In genomic region chr5:76176411-76176810, GRCm38 (mm10) we compare ENCODE assay signal across 17 mouse cellular contexts. TPM values are rescaled to one million over a fixed set of nuclear protein-coding genes. Genes with fewer than 3 reads are reported as not detected.
A peak's percentile ranks its signal among the peaks of the same experiment; 100 is the strongest.
DNase-seq lines count a peak whose midpoint lies in the region; ATAC-seq and TF ChIP-seq lines count a peak whose summit lies in the region.
"Had no signal": no experiment of that assay in that cellular context is flagged by ENCODE, and none has a peak within 500 bp of the region (broad histone marks: within the 10 kb centered on the region; RNA-seq: fewer than 3 reads in every experiment).

No protein-coding gene starts in this region.

- no peak for TF ChIP-seq POLR2A in lung, adult 2 months (IDR thresholded peaks at IDR 0.05; ENCODE audit: borderline replicate concordance, extremely low read depth, low read depth, low read length)

- peak; percentile 59 for DNase-seq in embryo, embryonic 10 days (ENCODE audit: low spot score)
- DNase-seq in embryo, embryonic 9.5 days (ENCODE audit: extremely low spot score) = no peak
- peak; percentile 52 for DNase-seq in lung, embryonic 14.5 days
- no peak for DNase-seq in lung, adult 2 months
- DNase-seq in lung, postnatal 36 days = peak; percentile 47
- DNase-seq in forebrain, postnatal 0 days = no peak
- DNase-seq in right cerebral cortex, postnatal 14 days = no peak
- DNase-seq: adrenal gland, adult 2 months; cerebellum, adult 9-10 months; layer of hippocampus, postnatal 36 days; liver, postnatal 0 days; right cerebral cortex, postnatal 4 days had no signal

- H3K36me3 ChIP-seq in lung, embryonic 14.5 days (ENCODE audit: insufficient read depth) = no peaks in the 10 kb centered on the region
- H3K36me3 ChIP-seq in heart, embryonic 12.5 days = no peaks in the 10 kb centered on the region
- H3K36me3 ChIP-seq in forebrain, postnatal 0 days (ENCODE audit: insufficient read depth) = no peaks in the 10 kb centered on the region
- H3K36me3 ChIP-seq: embryonic facial prominence, embryonic 15.5 days; midbrain, embryonic 13.5 days had no signal

- H3K4me3 ChIP-seq in lung, embryonic 14.5 days (ENCODE audit: low read depth, low read length) = no peak overlapping the region
- no peak overlapping the region for H3K4me3 ChIP-seq in lung, adult 2 months (replicated peaks; ENCODE audit: extremely low read depth, low read depth, low read length)
- H3K4me3 ChIP-seq in heart, embryonic 12.5 days = no peak overlapping the region
- H3K4me3 ChIP-seq in forebrain, postnatal 0 days (ENCODE audit: low read depth, low read length) = no peak overlapping the region
- H3K4me3 ChIP-seq: embryonic facial prominence, embryonic 15.5 days; midbrain, embryonic 13.5 days had no signal

- no peak overlapping the region for H3K9ac ChIP-seq in lung, embryonic 14.5 days
- no peak overlapping the region for H3K9ac ChIP-seq in heart, embryonic 12.5 days
- H3K9ac ChIP-seq in forebrain, postnatal 0 days = no peak overlapping the region
- H3K9ac ChIP-seq: embryonic facial prominence, embryonic 15.5 days; liver, postnatal 0 days; midbrain, embryonic 13.5 days had no signal

- 30% methylated on average over 3 of the region's 3 CpGs for WGBS in lung, embryonic 14.5 days
- WGBS in lung, adult 2 months = 29% methylated on average over 3 of the region's 3 CpGs
- 34% methylated on average over 3 of the region's 3 CpGs for WGBS in heart, embryonic 12.5 days
- WGBS in forebrain, postnatal 0 days = 65% methylated on average over 3 of the region's 3 CpGs

- no peaks in the 10 kb centered on the region for H3K4me1 ChIP-seq in lung, embryonic 14.5 days (ENCODE audit: insufficient read depth)
- peaks cover 13% of the 10 kb centered on the region for H3K4me1 ChIP-seq in lung, adult 2 months (ENCODE audit: control insufficient read depth, insufficient read depth, low read length)
- H3K4me1 ChIP-seq in heart, embryonic 12.5 days (replicated peaks) = 0 out of 2 replicates have a peak, but pooled peaks cover 7% of the 10 kb centered on the region
- H3K4me1 ChIP-seq in forebrain, postnatal 0 days (ENCODE audit: insufficient read depth) = no peaks in the 10 kb centered on the region
- H3K4me1 ChIP-seq: midbrain, embryonic 13.5 days had no signal

- H3K4me2 ChIP-seq in lung, embryonic 14.5 days = peak overlapping the region; percentile 1; the same call in 1 of the 2 replicates
- peak overlapping the region; percentile 25; the same call in 1 of the 2 replicates for H3K4me2 ChIP-seq in heart, embryonic 12.5 days
- no peak overlapping the region for H3K4me2 ChIP-seq in forebrain, postnatal 0 days (ENCODE audit: low read depth)
- H3K4me2 ChIP-seq: embryonic facial prominence, embryonic 15.5 days; midbrain, embryonic 13.5 days had no signal

- no peak; the same call in 1 of the 2 replicates for ATAC-seq in lung, embryonic 14.5 days (ENCODE audit: insufficient read depth)
- no peak for ATAC-seq in heart, embryonic 12.5 days (ENCODE audit: insufficient number of reproducible peaks, low FRiP score)
- ATAC-seq in forebrain, postnatal 0 days = no peak
- ATAC-seq: forebrain, embryonic 14.5 days; hindbrain, postnatal 0 days; liver, postnatal 0 days; midbrain, embryonic 13.5 days had no signal

- TF ChIP-seq CTCF in lung, embryonic 14.5 days (IDR thresholded peaks at IDR 0.05; ENCODE audit: low read depth) = no peak
- TF ChIP-seq CTCF in lung, adult 2 months (IDR thresholded peaks at IDR 0.05; ENCODE audit: insufficient read depth, low read length) = no peak
- no peak for TF ChIP-seq CTCF in forebrain, postnatal 0 days (IDR thresholded peaks at IDR 0.05; ENCODE audit: low read depth)

- no peaks in the 10 kb centered on the region for H3K9me3 ChIP-seq in lung, embryonic 14.5 days (ENCODE audit: low read depth, low read length)
- no peaks in the 10 kb centered on the region for H3K9me3 ChIP-seq in heart, embryonic 12.5 days (replicated peaks)
- H3K9me3 ChIP-seq in forebrain, postnatal 0 days (ENCODE audit: low read length) = no peaks in the 10 kb centered on the region
- H3K9me3 ChIP-seq: embryonic facial prominence, embryonic 15.5 days; midbrain, embryonic 13.5 days had no signal

- H3K27ac ChIP-seq in lung, embryonic 14.5 days (ENCODE audit: low read depth) = peak overlapping the region; percentile 54
- peak overlapping the region; percentile 45; the same call in 1 of the 2 replicates for H3K27ac ChIP-seq in heart, embryonic 12.5 days (ENCODE audit: poor library complexity, severe bottlenecking)
- H3K27ac ChIP-seq in forebrain, postnatal 0 days (ENCODE audit: low read depth, low read length) = no peak overlapping the region
- H3K27ac ChIP-seq: embryonic facial prominence, embryonic 15.5 days; hindbrain, postnatal 0 days; midbrain, embryonic 13.5 days had no signal

- no peaks in the 10 kb centered on the region for H3K27me3 ChIP-seq in lung, embryonic 14.5 days (ENCODE audit: insufficient read depth, low read length)
- no peaks in the 10 kb centered on the region for H3K27me3 ChIP-seq in heart, embryonic 12.5 days (replicated peaks)
- no peaks in the 10 kb centered on the region for H3K27me3 ChIP-seq in forebrain, postnatal 0 days (ENCODE audit: insufficient read depth, low read length)
- H3K27me3 ChIP-seq: embryonic facial prominence, embryonic 15.5 days; midbrain, embryonic 13.5 days had no signal

RNA-seq across cellular contexts. Expression of gene Tmem165, which starts 7.3 kb away (rescaled TPM):
- 133 and 137 TPM in 2 replicates for polyA plus RNA-seq in lung, embryonic 14.5 days (2014; fragmentation: Nextera tagmentation; extraction: Ambion mirVana)
- 69.2 and 84.5 TPM in 2 replicates for polyA plus RNA-seq in lung, adult 2 months (2012; rRNA removed)
- 109 and 112 TPM in 2 replicates for polyA plus RNA-seq in heart, embryonic 12.5 days (2016; fragmentation: Nextera tagmentation; extraction: Ambion mirVana)
- total RNA-seq in forebrain, postnatal 0 days (2014; rRNA removed) = 70.6 and 77.5 TPM in 2 replicates
- polyA plus RNA-seq in forebrain, postnatal 0 days (2015; fragmentation: Nextera tagmentation; extraction: Ambion mirVana) = 35.1 and 41.4 TPM in 2 replicates

RNA-seq across cellular contexts. Expression of gene Srd5a3, which starts 36.3 kb away (rescaled TPM):
- polyA plus RNA-seq in lung, embryonic 14.5 days (2014; fragmentation: Nextera tagmentation; extraction: Ambion mirVana) = 35.7 and 37.6 TPM in 2 replicates
- polyA plus RNA-seq in lung, adult 2 months (2012; rRNA removed) = 160 and 211 TPM in 2 replicates
- 27.2 and 29.1 TPM in 2 replicates for polyA plus RNA-seq in heart, embryonic 12.5 days (2016; fragmentation: Nextera tagmentation; extraction: Ambion mirVana)
- 9.9 and 12.8 TPM in 2 replicates for total RNA-seq in forebrain, postnatal 0 days (2014; rRNA removed)
- polyA plus RNA-seq in forebrain, postnatal 0 days (2015; fragmentation: Nextera tagmentation; extraction: Ambion mirVana) = 17.5 and 21.3 TPM in 2 replicates

Comparison
In these comparisons a context has a peak if more than half of its experiments do, and no peak if none do; other contexts are left out.
1. DNase-seq: peak in embryo, embryonic 10 days (single experiment), lung, embryonic 14.5 days (single experiment) and lung, postnatal 36 days (single experiment); none in embryo, embryonic 9.5 days (single experiment), lung, adult 2 months (single experiment), forebrain, postnatal 0 days (single experiment) and right cerebral cortex, postnatal 14 days (single experiment).